Mouse (Mus musculus): ENCODE data around the gene Padi2. TPM values are rescaled to one million over a fixed set of nuclear protein-coding genes. Genes with fewer than 3 reads are reported as not detected.

Gene Padi2
- polyA plus RNA-seq, 1 experiment from 2014 or later, result 8.4 TPM

DNA sequence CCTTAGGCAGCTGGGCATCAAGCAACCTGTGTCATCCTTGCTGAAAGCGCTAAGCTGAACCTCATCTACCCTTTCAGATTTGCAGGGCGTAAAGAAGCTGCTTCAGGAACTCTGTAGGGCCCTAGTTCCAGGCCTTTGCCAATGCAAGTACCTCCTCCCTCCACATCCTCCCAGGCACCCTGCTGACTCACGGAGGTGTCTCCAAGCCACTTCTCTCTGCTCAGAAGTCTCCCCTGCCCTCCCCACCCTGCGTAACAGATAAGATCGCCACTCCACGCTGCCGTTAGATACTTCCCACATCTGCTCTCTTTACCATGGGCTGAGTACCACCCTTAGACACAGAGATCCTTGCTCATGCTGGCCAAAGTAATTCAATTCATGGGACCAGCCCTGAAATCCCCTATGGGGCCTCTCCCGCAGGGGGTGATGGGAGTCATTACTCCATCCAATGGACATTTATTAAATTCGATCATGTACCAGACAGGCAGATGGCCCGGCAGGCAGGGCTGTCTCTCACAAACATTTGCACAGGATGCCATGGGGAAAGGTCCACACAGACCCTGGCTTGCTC, 24.8 kb downstream of the Padi2 start:
- Histone ChIP-seq H3K4me1 (peaks cover 9% of the 10 kb centered on the region; the same call in 1 of the 2 replicates), H3K9me3 (no peaks in the 10 kb centered on the region), H3K9ac (no peak overlapping the region), H3K27me3 (replicated peaks) (no peaks in the 10 kb centered on the region), H3K27ac (no peak overlapping the region), H3K4me2 (replicated peaks) (no peak overlapping the region), H3K4me3 (no peak overlapping the region), H3K36me3 (no peaks in the 10 kb centered on the region)
- ATAC-seq (ENCODE audit: low FRiP score, low read depth), result no peak
- whole genome bisulfite sequencing, result 74% methylated on average over 10 of the region's 10 CpGs

DNA sequence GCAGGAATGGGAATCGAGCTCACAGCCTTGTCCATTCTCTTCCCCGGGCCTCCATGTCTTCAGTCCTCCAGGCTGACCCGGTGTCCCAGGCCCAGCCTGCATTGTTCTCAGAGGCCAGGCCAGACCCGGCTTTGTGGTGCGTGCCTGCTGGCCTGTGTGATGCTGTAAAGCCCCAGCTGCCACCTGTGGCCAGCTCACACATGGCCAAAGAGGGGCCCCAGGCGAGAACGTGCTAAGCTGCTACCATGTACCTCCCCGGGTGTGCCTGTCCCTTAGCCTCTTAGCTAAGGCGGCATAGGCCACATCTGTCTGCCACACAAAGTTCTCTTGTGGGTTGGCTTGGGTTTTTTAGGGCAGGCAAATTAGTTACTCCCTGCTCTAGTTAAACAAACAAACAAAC, 29.5 kb downstream of the Padi2 start:
- H3K9me3 ChIP-seq, result peaks cover 7% of the 10 kb centered on the region
- no peak for ATAC-seq (ENCODE audit: low FRiP score, low read depth)
- no peak overlapping the region for H3K4me3 ChIP-seq
- H3K36me3 ChIP-seq, result no peaks in the 10 kb centered on the region
- H3K27me3 ChIP-seq (replicated peaks), result no peaks in the 10 kb centered on the region
- H3K9ac ChIP-seq, result no peak overlapping the region
- peaks cover 9% of the 10 kb centered on the region; the same call in 1 of the 2 replicates for H3K4me1 ChIP-seq
- no peak overlapping the region for H3K27ac ChIP-seq
- H3K4me2 ChIP-seq (replicated peaks), result no peak overlapping the region
- 68% methylated on average over 9 of the region's 9 CpGs for WGBS

DNA sequence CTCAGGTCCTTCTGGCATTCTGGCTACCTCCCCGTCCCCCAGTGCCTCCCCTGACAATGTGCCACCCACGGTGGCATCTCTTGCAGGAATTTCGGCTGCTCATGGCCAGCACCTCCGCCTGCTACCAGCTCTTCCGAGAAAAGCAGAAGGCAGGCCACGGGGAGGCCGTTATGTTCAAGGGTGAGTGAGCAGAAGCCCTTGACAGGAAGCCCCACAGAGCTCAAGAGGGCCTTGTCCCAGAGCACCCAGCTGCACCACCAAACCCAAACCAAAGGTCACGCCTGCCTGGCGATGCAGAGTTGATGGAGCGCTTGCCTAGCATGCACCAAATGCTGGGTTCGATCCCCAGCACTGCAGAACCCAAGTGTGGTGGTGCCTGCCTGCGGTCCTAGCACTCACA, 38.2 kb downstream of the Padi2 start:
- no peaks in the 10 kb centered on the region for H3K36me3 ChIP-seq
- H3K4me3 ChIP-seq, result no peak overlapping the region
- H3K9ac ChIP-seq, result no peak overlapping the region
- no peak for ATAC-seq (ENCODE audit: low FRiP score, low read depth)
- 90% methylated on average over 12 of the region's 12 CpGs for WGBS
- no peak overlapping the region for H3K4me2 ChIP-seq (replicated peaks)
- no peak overlapping the region for H3K27ac ChIP-seq
- H3K9me3 ChIP-seq, result no peaks in the 10 kb centered on the region
- no peaks in the 10 kb centered on the region for H3K4me1 ChIP-seq
- H3K27me3 ChIP-seq (replicated peaks), result no peaks in the 10 kb centered on the region

DNA sequence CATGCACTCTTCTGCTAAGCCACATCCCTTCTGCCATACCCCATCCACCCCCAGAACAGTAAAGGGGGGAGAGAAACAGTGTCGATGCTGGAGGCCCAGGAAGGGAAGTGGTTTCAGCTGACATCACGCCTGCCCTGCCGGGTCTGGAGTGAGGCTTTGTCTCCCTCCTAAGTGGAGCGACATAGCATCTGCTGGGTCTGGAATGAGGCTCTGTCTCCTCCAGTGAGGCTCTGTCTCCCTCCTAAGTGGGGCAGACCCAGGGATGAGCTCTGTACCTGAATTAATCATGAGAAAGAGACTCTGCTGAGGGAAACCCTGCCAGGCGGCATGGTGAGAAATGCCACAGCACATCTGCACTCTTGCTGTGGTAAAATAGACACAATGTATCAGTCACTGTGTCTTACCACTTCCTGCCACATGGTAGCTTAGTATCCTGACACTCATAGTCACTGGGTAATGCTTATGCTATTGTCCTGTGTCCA, 38.9 kb downstream of the Padi2 start:
- no peaks in the 10 kb centered on the region for H3K36me3 ChIP-seq
- no peak overlapping the region for H3K9ac ChIP-seq
- H3K4me1 ChIP-seq, result no peaks in the 10 kb centered on the region
- ATAC-seq (ENCODE audit: low FRiP score, low read depth), result no peak
- H3K9me3 ChIP-seq, result no peaks in the 10 kb centered on the region
- no peak overlapping the region for H3K27ac ChIP-seq
- H3K27me3 ChIP-seq (replicated peaks), result no peaks in the 10 kb centered on the region
- 84% methylated on average over 5 of the region's 5 CpGs for WGBS
- H3K4me3 ChIP-seq, result no peak overlapping the region
- H3K4me2 ChIP-seq (replicated peaks), result no peak overlapping the region

DNA sequence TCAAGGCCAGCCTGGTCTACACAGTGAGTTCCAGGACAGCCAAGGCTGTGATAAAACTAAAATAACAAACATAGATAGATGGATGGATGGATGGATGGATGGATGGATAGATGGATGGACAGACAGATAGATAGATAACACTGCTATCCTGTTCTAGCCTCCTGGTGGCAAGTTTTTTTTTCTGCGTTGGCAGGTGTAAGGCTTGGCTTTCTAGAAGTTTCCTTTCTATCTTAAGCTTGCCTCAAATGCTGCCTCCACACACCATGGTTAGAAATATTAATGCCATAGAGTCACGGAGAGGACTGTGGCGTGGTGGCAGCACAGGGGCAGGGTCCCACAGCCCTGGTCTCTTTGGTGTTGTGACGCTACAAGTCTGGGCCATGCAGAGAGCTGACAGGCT, 39.4 kb downstream of the Padi2 start:
- Histone ChIP-seq H3K27ac (no peak overlapping the region), H3K9me3 (no peaks in the 10 kb centered on the region), H3K4me2 (replicated peaks) (no peak overlapping the region), H3K36me3 (no peaks in the 10 kb centered on the region), H3K27me3 (replicated peaks) (no peaks in the 10 kb centered on the region), H3K9ac (no peak overlapping the region), H3K4me1 (no peaks in the 10 kb centered on the region), H3K4me3 (no peak overlapping the region)
- no peak for ATAC-seq (ENCODE audit: low FRiP score, low read depth)
- WGBS, result 95% methylated on average over 4 of the region's 4 CpGs

DNA sequence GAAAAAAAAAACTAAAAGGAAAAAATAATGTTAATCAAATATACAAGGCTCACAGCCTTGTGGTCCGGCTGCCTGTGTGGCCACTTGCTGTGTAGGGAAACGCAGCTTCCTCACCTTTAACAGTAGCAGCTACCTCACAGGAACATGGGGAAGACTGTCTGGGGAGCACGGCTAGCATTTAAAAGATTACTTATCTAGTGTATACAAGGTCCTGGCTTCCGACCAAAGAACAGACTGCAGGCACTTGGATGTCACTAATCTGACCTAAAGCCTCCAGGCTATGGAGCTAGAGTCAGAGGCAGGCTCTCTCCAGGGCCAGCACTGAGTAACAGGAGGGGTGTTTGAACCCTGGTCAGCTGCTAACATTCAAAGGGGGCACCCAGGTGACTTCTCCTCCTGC, 39.9 kb downstream of the Padi2 start:
- Histone ChIP-seq H3K36me3 (no peaks in the 10 kb centered on the region), H3K27ac (no peak overlapping the region), H3K9me3 (no peaks in the 10 kb centered on the region), H3K4me2 (replicated peaks) (no peak overlapping the region), H3K9ac (no peak overlapping the region), H3K4me1 (no peaks in the 10 kb centered on the region), H3K27me3 (replicated peaks) (no peaks in the 10 kb centered on the region), H3K4me3 (no peak overlapping the region)
- WGBS, result 83% methylated on average over 4 of the region's 4 CpGs
- ATAC-seq (ENCODE audit: low FRiP score, low read depth), result no peak

DNA sequence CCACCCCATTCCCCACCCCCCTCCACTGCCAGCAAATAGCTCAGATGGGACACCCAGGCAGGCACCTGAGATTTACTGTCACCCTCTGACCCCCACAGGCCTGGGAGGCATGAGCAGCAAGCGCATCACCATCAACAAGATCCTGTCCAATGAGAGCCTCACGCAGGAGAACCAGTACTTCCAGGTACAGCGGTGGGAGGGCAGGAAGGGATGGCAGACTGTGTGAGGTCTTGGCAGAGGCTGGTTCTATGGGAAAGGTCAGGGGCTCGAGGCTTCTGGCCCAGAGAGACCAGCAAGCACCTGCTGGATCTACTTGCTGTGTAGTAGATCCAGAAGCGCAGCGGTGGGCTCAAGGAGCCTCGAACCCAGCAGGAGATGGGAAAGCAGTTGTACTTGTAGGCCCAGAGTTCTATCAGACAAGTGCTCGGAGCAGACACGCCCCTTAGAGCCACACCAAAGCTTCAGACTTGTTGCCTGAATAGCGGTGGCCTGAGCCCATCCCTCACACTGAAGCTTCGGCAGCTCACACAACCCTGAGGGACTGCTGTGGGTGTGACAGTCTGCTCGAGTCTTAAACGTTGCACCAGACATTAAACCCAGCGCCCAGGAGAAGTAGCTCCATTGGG, 40.5 kb downstream of the Padi2 start:
- Histone ChIP-seq H3K27me3 (replicated peaks) (no peaks in the 10 kb centered on the region), H3K4me2 (replicated peaks) (no peak overlapping the region), H3K4me3 (no peak overlapping the region), H3K27ac (no peak overlapping the region), H3K4me1 (no peaks in the 10 kb centered on the region), H3K9me3 (no peaks in the 10 kb centered on the region), H3K9ac (no peak overlapping the region), H3K36me3 (no peaks in the 10 kb centered on the region)
- 75% methylated on average over 14 of the region's 14 CpGs for WGBS
- no peak for ATAC-seq (ENCODE audit: low FRiP score, low read depth)

DNA sequence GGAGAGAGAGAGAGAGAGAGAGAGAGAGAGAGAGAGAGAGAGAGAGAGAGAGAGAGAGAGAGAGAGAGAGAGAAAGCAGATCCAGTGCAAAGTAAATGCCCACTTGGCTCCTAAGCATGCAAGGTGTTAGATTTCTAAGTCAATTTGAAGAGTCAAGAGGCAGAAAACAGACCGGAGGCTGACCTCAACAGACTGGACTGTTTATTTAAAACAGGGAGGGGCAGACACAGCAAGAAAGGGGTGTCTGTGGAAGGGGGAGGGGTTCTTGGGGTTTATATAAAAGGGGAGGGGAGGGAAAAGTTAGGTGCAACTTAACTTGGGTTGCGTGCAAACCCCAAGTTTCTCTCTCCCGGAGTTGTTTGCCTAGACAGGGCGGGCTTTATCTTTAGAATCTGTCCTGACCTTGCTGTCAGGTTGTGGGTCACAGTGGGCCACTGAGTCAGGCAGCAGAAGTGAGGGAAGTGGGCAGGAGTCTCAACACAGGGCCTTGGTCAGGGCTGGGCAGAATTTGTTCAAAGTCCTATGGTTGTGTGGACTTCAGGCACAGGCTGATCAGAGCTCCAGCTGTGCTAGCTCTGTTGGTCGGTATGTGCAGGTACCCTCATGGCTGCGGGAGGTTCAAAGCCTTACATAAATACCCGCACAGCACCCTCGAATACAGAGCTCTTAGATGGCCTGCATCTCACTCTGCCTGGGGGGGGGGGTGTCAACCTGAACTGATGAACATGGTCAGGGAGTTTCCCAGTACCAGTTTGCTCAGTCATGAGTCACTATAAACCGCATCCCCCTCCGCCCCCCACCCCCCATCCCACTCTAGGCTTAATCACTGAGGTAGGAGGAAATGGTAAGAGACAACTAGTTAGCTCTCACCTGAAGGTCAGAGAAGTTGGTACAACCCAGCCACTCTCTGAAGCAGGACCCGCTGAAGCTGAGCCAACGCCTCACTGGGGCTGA, 41.6 kb downstream of the Padi2 start:
- H3K36me3 ChIP-seq, result no peaks in the 10 kb centered on the region
- H3K27ac ChIP-seq, result no peak overlapping the region
- H3K9ac ChIP-seq, result no peak overlapping the region
- H3K4me3 ChIP-seq, result no peak overlapping the region
- H3K9me3 ChIP-seq, result no peaks in the 10 kb centered on the region
- H3K27me3 ChIP-seq (replicated peaks), result no peaks in the 10 kb centered on the region
- no peak overlapping the region for H3K4me2 ChIP-seq (replicated peaks)
- WGBS, result 87% methylated on average over 12 of the region's 12 CpGs
- ATAC-seq (ENCODE audit: low FRiP score, low read depth), result no peak
- no peaks in the 10 kb centered on the region for H3K4me1 ChIP-seq

DNA sequence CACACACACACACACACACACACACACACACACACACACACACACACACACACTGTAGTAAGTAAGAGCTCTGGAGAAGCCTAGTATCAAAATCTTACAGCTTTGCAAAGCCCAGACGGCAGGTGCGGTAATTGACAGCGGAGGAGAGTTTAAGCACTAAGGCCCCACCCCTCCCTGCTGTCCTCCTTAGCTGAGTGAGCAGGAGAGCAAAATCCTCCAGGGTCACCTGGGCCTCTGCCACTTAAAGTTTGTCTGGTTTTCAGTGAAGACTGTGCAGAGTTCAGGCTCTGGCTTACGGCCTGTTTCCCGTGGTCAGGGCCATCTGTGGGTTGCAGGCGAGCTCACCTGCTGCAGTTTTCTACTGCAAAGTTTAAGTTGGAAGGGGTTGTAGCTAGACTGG, 42.3 kb downstream of the Padi2 start:
- no peak overlapping the region for H3K4me3 ChIP-seq
- no peak overlapping the region for H3K27ac ChIP-seq
- no peak overlapping the region for H3K9ac ChIP-seq
- H3K9me3 ChIP-seq, result no peaks in the 10 kb centered on the region
- no peaks in the 10 kb centered on the region for H3K36me3 ChIP-seq
- no peak overlapping the region for H3K4me2 ChIP-seq (replicated peaks)
- H3K4me1 ChIP-seq, result no peaks in the 10 kb centered on the region
- WGBS, result 92% methylated on average over 6 of the region's 6 CpGs
- no peak for ATAC-seq (ENCODE audit: low FRiP score, low read depth)
- no peaks in the 10 kb centered on the region for H3K27me3 ChIP-seq (replicated peaks)

DNA sequence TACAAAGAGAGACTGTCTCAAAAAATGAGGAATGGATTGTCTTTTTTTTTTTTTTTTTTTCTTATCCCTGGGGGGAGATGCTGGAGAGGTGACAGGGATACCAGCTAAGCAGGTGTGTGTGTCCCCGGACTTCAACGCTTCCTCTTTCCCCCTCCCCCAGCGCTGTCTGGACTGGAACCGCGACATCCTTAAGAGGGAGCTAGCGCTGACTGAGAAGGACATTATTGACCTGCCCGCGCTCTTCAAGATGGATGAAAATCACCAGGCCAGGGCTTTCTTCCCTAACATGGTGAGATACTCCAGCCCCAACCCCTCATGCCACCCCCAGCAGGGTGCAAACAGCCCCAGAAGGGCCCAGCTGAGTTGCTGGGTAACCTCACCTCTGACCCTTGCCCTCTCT, 42.9 kb downstream of the Padi2 start:
- 84% methylated on average over 8 of the region's 8 CpGs for WGBS
- no peak overlapping the region for H3K4me3 ChIP-seq
- no peak overlapping the region for H3K4me2 ChIP-seq (replicated peaks)
- H3K4me1 ChIP-seq, result no peaks in the 10 kb centered on the region
- H3K36me3 ChIP-seq, result no peaks in the 10 kb centered on the region
- no peaks in the 10 kb centered on the region for H3K9me3 ChIP-seq
- H3K27ac ChIP-seq, result no peak overlapping the region
- ATAC-seq (ENCODE audit: low FRiP score, low read depth), result no peak
- H3K27me3 ChIP-seq (replicated peaks), result no peaks in the 10 kb centered on the region
- no peak overlapping the region for H3K9ac ChIP-seq

DNA sequence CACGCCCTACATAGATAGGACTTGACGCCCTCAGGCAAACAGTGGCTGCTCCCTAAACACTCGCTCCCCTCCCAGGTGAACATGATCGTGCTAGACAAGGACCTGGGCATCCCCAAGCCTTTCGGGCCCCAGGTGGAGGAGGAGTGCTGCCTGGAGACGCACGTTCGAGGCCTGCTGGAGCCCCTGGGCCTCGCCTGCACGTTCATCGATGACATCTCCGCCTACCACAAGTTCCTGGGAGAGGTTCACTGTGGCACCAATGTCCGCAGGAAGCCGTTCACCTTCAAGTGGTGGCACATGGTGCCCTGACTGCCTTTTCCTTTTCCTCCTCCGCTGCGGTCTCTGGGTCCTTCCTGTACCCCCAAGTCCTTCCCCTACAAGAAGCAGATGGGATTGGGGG, 43.5 kb downstream of the Padi2 start:
- no peaks in the 10 kb centered on the region for H3K9me3 ChIP-seq
- no peak overlapping the region for H3K9ac ChIP-seq
- H3K4me3 ChIP-seq, result no peak overlapping the region
- H3K4me1 ChIP-seq, result no peaks in the 10 kb centered on the region
- no peak overlapping the region for H3K27ac ChIP-seq
- WGBS, result 91% methylated on average over 16 of the region's 16 CpGs
- H3K4me2 ChIP-seq (replicated peaks), result no peak overlapping the region
- H3K36me3 ChIP-seq, result no peaks in the 10 kb centered on the region
- ATAC-seq (ENCODE audit: low FRiP score, low read depth), result no peak
- no peaks in the 10 kb centered on the region for H3K27me3 ChIP-seq (replicated peaks)

DNA sequence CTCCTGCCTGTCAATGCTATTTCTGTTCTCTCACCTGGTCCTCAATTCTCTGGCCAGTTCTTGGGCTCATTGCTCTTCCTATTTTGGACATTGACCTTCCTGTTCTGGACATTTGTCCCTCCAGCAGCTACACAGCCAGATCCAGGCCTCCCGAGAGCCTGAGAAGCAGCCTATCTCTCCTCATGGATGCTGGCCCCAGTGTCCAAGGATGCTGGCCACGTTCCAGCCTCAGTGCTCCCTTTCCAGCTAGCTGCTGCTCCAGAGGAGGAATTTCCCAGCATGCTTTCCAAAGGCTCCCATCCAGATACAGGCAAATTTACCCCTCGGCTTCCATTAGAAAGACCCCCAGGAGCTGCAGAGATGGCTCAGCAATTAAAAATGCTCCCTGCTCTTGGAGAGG, 44.4 kb downstream of the Padi2 start:
- ATAC-seq (ENCODE audit: low FRiP score, low read depth), result no peak
- WGBS, result 83% methylated on average over 3 of the region's 3 CpGs
- Histone ChIP-seq H3K4me3 (no peak overlapping the region), H3K4me1 (no peaks in the 10 kb centered on the region), H3K9me3 (no peaks in the 10 kb centered on the region), H3K27ac (no peak overlapping the region), H3K27me3 (replicated peaks) (no peaks in the 10 kb centered on the region), H3K4me2 (replicated peaks) (no peak overlapping the region), H3K36me3 (no peaks in the 10 kb centered on the region), H3K9ac (no peak overlapping the region)

Measured in neural tube, embryonic 12.5 days (tissue).